Mouse (Mus musculus) neural tube, embryonic 13.5 days (tissue): ENCODE results near the gene Agap1. TPM values are rescaled to one million over a fixed set of nuclear protein-coding genes. Genes with fewer than 3 reads are reported as not detected.
A peak's percentile ranks its signal among the peaks of the same experiment; 100 is the strongest.

Experiments
- ATAC-seq: fragments of 200-750 bp; cut with Nextera tagmentation; 2 replicates; pipeline ENCODE4 v1.8.0; 2017; ENCODE audit warnings: low read depth, mild to moderate bottlenecking, moderate TSS enrichment, moderate library complexity
- H3K27ac ChIP-seq: fragments of 300-500 bp; sonication (generic); replicated peaks from 2 replicates; pipeline ENCODE4 v1.5.1; 2015; ENCODE audit warnings: moderate library complexity, mild to moderate bottlenecking, inconsistent platforms
- H3K27me3 ChIP-seq: fragments of 300-500 bp; sonication (generic); 2 replicates; pipeline ENCODE4 v1.6.1; 2015; ENCODE audit warnings: mild to moderate bottlenecking, inconsistent platforms
- H3K36me3 ChIP-seq: fragments of 300-500 bp; sonication (generic); 2 replicates; pipeline ENCODE4 v1.6.1; 2015; ENCODE audit warnings: mild to moderate bottlenecking, inconsistent platforms
- H3K4me1 ChIP-seq: fragments of 300-500 bp; sonication (generic); replicated peaks from 2 replicates; pipeline ENCODE4 v1.6.1; 2015; ENCODE audit warnings: inconsistent platforms
- H3K4me2 ChIP-seq: fragments of 300-500 bp; sonication (generic); 2 replicates; pipeline ENCODE4 v1.6.1; 2015; ENCODE audit warnings: inconsistent platforms, mild to moderate bottlenecking, moderate library complexity
- H3K4me3 ChIP-seq: fragments of 300-500 bp; sonication (generic); 2 replicates; pipeline ENCODE4 v1.5.1; 2015; ENCODE audit warnings: mild to moderate bottlenecking, inconsistent platforms
- H3K9ac ChIP-seq: fragments of 300-500 bp; sonication (generic); 2 replicates; pipeline ENCODE4 v1.6.1; 2015; ENCODE audit warnings: moderate library complexity, mild to moderate bottlenecking, inconsistent platforms
- H3K9me3 ChIP-seq: fragments of 300-500 bp; sonication (generic); 2 replicates; pipeline ENCODE4 v1.6.1; 2016; ENCODE audit warnings: inconsistent platforms
- WGBS: fragments of 180-500 bp; shearing (Covaris S2); methylation state at CpG from one replicate; pipeline ENCODE4 v1.1.7; 2015; 5-methylcytosine and 5-hydroxymethylcytosine counted together
- polyA plus RNA-seq: library from polyadenylated mRNA; unstranded; fragments of >200 nt; fragmentation: Nextera tagmentation; extraction: Ambion mirVana; gene quantifications from 2 replicates; pipeline ENCODE4 v1.2.1, GENCODE M21; 2015

Gene Agap1
- polyA plus RNA-seq, 1 experiment from 2014 or later = 48.1 TPM

DNA sequence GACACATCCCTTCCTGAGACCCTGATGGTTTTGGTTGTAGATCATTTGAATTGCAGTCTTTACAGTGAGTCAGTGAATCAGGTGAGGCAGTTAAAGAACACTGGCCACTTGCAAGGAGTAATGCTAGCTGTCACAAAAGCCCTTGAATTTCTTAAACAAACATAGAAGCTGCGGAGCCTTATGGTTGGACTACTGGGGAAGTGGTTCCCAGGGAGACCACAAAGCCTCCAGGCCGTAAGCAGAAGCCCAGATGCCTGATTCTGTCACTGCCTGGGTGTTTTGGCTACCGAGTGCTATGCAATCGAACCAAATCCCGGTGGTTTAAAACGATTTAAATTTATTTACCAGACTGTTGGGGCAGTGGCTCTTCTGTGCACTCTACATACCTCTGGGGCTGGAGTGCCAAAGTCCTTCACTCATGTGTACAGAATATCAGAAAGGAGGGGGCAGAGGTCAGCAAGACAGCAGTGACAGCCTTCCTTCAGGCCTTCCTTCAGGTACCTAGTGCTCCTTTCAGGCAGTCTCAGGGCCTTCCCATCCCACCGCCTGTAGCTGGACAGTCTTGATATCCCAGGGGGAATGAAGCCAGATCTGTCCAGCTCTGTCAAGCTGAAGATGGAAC, 264.3 kb downstream of the Agap1 start:
- no peak for ATAC-seq
- 47% methylated on average over 7 of the region's 7 CpGs for WGBS
- Histone ChIP-seq H3K36me3 (no peaks in the 10 kb centered on the region), H3K9me3 (no peaks in the 10 kb centered on the region), H3K27ac (0 out of 2 replicates have a peak overlapping the region, but pooled peaks have one; percentile 33), H3K9ac (no peak overlapping the region), H3K4me2 (no peak overlapping the region), H3K27me3 (no peaks in the 10 kb centered on the region), H3K4me3 (no peak overlapping the region), H3K4me1 (peaks cover 52% of the 10 kb centered on the region)

DNA sequence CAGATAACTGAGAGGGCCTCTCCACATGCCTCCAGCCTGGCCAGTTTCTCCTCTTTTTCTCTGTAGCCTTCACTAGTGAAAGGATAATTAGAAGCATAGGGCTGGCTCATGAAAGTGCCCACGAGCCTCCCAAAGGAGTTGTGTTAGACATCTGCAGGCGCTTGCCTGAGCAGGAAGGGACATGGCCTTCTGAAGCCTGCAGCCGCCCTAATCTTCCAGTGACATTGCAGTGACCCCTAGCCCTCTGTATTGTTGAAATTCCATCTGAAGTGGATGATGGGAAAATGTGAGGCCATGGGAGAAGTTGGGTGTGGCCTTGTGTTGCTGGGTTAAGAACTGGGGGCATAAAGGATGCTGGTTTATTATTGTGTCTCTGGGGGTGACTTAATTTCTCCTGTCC, 269.5 kb downstream of the Agap1 start:
- Histone ChIP-seq H3K27ac (no peak overlapping the region), H3K27me3 (no peaks in the 10 kb centered on the region), H3K9me3 (no peaks in the 10 kb centered on the region), H3K36me3 (peaks cover 28% of the 10 kb centered on the region), H3K4me3 (no peak overlapping the region), H3K4me2 (no peak overlapping the region), H3K9ac (no peak overlapping the region), H3K4me1 (peaks cover 26% of the 10 kb centered on the region)
- 19% methylated on average over 3 of the region's 3 CpGs for WGBS
- ATAC-seq = no peak

DNA sequence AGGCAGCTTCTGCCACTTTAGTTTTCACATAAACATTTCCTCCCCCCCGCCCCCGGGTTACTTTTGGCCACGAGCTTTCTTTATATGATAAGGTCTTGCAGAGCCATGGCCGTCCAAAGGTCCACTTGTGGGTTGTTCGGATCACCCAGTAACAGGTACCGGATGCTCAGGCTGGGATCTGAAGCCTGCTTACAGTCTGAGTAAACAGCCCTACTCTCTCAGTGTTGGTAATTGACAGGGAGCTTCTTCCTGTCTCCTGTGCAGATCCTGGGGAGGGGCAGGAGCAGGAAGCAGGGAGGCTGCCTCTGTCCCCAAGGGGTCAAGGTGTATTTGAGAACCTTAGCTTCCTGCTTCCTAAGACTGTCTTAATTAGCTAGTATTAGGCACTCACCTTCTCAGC, 269.9 kb downstream of the Agap1 start:
- H3K27ac ChIP-seq = no peak overlapping the region
- no peak for ATAC-seq

DNA sequence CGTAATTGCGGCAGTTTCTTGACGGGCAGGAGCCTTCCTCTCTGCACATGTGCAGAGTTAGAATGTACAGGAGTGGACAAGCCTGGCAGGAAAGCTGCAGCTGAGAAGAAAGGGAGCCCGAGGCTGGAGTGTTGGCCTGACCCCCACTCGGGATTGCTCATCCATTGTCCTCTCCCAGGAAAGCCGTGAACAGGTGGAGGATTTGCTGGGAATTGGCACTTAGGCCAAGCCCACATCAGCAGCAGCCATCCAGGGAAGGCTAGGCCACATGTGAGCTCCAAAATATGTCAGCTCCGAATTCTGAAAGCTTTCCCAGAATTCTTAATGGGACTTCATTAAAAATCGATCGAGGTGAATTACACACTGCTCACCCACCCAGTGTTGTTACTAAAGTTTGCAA, 270.4 kb downstream of the Agap1 start:
- no peak overlapping the region for H3K27ac ChIP-seq

More for the DNA sequence above, 269.9 kb downstream of the Agap1 start:
- Histone ChIP-seq H3K4me1 (peaks cover 24% of the 10 kb centered on the region), H3K9me3 (no peaks in the 10 kb centered on the region), H3K4me2 (no peak overlapping the region), H3K36me3 (peaks cover 28% of the 10 kb centered on the region), H3K9ac (no peak overlapping the region), H3K4me3 (no peak overlapping the region), H3K27me3 (no peaks in the 10 kb centered on the region)
- 82% methylated on average over 6 of the region's 6 CpGs for WGBS

DNA sequence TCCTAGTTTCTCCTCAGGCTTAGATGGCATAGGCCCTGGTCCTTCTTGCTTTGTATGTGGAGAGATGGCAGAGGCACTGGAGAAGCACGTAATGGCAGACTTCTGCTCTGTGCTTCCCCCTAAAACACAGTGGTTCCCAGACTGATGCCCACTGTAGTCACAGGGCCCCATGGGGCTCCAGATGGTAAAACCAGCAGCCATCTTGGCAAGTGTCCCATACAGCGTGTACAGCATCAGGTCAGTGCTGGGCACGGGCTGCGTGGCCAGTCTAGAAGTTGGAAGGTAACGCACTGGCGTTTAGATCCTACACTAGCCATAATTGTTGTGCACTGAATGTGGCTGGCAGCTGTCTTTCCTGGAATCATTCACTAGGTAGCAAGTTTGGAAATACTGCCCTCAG, 273.9 kb downstream of the Agap1 start:
- Histone ChIP-seq H3K4me1 (peaks cover 29% of the 10 kb centered on the region), H3K36me3 (peaks cover 47% of the 10 kb centered on the region), H3K4me3 (no peak overlapping the region), H3K4me2 (no peak overlapping the region), H3K9me3 (no peaks in the 10 kb centered on the region), H3K9ac (no peak overlapping the region), H3K27me3 (no peaks in the 10 kb centered on the region; the same call in 1 of the 2 replicates), H3K27ac (no peak overlapping the region)
- 79% methylated on average over 6 of the region's 6 CpGs for WGBS
- ATAC-seq = no peak

More for the DNA sequence above, 270.4 kb downstream of the Agap1 start:
- Histone ChIP-seq H3K4me3 (no peak overlapping the region), H3K9me3 (no peaks in the 10 kb centered on the region), H3K27me3 (no peaks in the 10 kb centered on the region), H3K4me2 (no peak overlapping the region), H3K36me3 (peaks cover 28% of the 10 kb centered on the region), H3K4me1 (peaks cover 27% of the 10 kb centered on the region), H3K9ac (no peak overlapping the region)
- no peak for ATAC-seq
- 66% methylated on average over 9 of the region's 9 CpGs for WGBS

DNA sequence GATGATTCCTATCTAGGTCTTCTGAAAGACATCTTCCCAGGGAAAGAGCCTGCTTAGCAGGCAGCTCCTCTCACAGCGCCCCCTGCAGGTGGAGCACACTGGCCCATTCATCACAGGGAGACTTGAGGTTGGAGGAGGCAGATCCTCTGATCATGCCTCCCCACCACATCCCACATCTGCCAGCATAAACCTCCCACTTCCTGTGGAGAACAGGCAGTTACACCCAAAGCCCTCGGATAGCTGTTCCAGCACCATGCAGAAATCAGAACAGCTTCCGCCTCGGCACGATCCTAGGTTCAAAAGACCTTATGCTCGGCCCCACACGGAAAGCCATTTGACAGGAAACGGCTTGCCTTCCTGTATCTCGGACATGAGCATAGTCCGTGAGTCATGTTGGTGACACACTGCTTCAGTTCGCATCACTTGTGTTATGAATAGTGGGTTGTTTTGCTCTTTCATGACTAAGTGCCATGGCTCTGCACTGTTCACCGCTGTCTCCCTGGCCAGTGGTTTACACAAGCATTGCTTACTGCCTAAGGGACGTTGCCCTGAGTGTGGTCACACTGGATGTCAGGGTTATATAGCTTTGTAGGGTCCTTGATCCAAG, 276.1 kb downstream of the Agap1 start:
- Histone ChIP-seq H3K4me3 (no peak overlapping the region), H3K9ac (no peak overlapping the region), H3K9me3 (no peaks in the 10 kb centered on the region), H3K27me3 (no peaks in the 10 kb centered on the region; the same call in 1 of the 2 replicates), H3K4me1 (peaks cover 41% of the 10 kb centered on the region), H3K4me2 (no peak overlapping the region), H3K27ac (no peak overlapping the region), H3K36me3 (peaks cover 48% of the 10 kb centered on the region)
- ATAC-seq = no peak
- 85% methylated on average over 13 of the region's 13 CpGs for WGBS

DNA sequence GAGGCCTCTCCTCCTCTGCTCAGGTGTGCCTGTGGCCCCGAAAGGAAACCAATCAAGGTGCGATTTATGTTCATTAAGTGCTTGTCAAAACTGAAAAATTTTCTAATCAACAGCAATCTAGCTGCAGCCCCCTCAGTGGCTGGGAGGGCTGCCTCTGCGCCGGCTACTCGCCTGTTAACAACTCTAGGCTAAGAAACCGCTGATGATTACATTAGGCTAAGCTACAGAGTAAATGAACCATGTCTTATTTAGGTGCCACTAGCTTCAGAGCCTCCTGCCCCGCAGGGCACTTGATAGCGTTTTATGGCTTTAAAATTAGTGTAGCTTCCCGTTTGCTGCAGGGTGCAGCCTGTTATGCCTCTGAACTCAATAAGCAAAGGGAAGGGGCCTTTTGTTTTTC, 279.8 kb downstream of the Agap1 start:
- 14% methylated on average over 9 of the region's 9 CpGs for WGBS
- H3K4me1 ChIP-seq = peaks cover 53% of the 10 kb centered on the region
- ATAC-seq = peak; percentile 42; the same call in 1 of the 2 replicates

DNA sequence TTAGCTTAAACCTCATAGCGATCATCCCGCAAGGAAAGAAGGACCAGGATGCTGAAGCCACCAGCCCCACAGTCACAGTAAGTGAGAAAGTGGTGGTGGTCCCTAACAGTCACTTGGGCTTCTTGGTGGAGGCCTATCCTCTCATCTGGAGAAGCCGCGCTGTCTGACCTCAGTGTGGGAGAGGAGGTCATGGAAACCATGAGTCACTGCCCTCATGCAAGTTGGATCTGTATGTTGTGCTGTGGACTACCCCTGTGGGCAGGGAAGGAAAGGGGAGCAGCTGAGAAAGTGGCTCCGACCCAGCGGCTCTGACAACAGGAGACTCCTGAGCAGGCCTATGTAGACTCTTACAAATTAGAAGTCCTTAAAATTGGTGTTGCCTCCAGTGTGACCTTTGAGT, 280.5 kb downstream of the Agap1 start:
- H3K4me2 ChIP-seq = no peak overlapping the region
- no peak overlapping the region for H3K4me3 ChIP-seq
- peak overlapping the region; percentile 42; the same call in 1 of the 2 replicates for H3K27ac ChIP-seq
- H3K36me3 ChIP-seq = peaks cover 21% of the 10 kb centered on the region
- no peaks in the 10 kb centered on the region for H3K9me3 ChIP-seq
- no peak for ATAC-seq
- H3K27me3 ChIP-seq = no peaks in the 10 kb centered on the region; the same call in 1 of the 2 replicates
- H3K4me1 ChIP-seq = peaks cover 53% of the 10 kb centered on the region
- no peak overlapping the region for H3K9ac ChIP-seq
- 83% methylated on average over 6 of the region's 6 CpGs for WGBS

More for the DNA sequence above, 279.8 kb downstream of the Agap1 start:
- Histone ChIP-seq H3K36me3 (peaks cover 21% of the 10 kb centered on the region), H3K9me3 (no peaks in the 10 kb centered on the region), H3K27me3 (no peaks in the 10 kb centered on the region; the same call in 1 of the 2 replicates), H3K27ac (peak overlapping the region; percentile 42), H3K9ac (0 out of 2 replicates have a peak overlapping the region, but pooled peaks have one; percentile 5), H3K4me3 (no peak overlapping the region), H3K4me2 (no peak overlapping the region)

DNA sequence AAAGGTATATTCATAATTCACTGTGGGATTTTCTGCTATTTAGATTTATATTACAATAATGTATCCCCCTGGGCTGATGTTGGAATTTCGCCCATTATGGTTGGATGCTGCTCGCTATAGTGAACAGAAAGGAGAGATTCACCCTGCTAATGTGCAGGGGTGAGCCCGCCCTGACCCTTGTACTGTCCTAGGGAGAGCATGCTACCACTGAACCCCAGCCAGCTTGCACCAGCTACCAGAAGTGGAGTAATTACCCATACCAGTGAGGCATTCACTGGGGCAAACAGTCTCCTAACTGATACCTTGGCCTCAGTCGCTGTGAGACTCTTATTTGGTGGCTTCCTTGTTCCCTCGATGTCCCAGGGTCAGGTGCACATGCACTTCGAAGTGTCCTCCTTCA, 281.4 kb downstream of the Agap1 start:
- Histone ChIP-seq H3K4me2 (no peak overlapping the region), H3K27me3 (peaks cover under 1% of the 10 kb centered on the region; the same call in 1 of the 2 replicates), H3K9me3 (no peaks in the 10 kb centered on the region), H3K27ac (no peak overlapping the region), H3K9ac (no peak overlapping the region), H3K4me3 (no peak overlapping the region), H3K4me1 (peaks cover 56% of the 10 kb centered on the region), H3K36me3 (peaks cover 21% of the 10 kb centered on the region)
- 82% methylated on average over 6 of the region's 6 CpGs for WGBS
- no peak for ATAC-seq

DNA sequence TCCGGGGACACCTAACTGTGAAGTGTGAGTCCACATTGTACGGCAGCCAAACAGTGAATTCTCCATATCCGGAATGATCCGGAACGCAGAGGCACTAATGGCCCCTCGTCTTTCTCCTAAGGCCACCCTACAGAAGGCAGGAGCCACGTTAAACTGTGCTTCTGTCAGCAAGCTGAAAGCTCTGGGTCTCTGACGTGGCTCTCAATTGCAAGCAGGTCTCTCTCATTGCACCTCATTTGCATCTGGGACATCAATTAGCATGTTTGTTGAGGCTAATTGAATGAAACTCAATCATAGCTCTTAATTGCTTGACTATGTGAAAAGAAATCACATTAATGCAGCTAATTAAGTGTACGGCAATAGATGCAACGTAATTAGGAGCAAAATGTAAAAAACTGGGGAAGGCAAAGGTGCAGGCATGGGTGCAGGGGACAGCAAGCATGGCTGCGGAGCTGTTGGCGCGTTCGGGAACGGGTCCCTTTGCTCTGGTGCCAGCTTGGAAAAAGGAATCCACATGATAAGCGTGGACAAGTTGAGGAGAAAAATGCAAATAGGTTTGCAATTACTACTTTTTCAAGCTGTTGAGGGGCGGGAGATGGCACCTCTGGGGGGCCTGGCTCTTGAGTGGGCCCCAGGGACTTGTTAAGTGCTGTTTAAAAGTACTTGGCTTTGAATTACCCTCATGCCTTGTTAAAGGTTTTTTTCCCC, 284.6 kb downstream of the Agap1 start:
- Histone ChIP-seq H3K9me3 (no peaks in the 10 kb centered on the region), H3K27ac (peak overlapping the region; percentile 65), H3K36me3 (peaks cover 15% of the 10 kb centered on the region), H3K4me3 (no peak overlapping the region), H3K9ac (no peak overlapping the region), H3K4me1 (peaks cover 44% of the 10 kb centered on the region), H3K4me2 (no peak overlapping the region), H3K27me3 (peaks cover 29% of the 10 kb centered on the region)
- ATAC-seq = peak; percentile 65; the same call in 1 of the 2 replicates
- 25% methylated on average over 17 of the region's 17 CpGs for WGBS

DNA sequence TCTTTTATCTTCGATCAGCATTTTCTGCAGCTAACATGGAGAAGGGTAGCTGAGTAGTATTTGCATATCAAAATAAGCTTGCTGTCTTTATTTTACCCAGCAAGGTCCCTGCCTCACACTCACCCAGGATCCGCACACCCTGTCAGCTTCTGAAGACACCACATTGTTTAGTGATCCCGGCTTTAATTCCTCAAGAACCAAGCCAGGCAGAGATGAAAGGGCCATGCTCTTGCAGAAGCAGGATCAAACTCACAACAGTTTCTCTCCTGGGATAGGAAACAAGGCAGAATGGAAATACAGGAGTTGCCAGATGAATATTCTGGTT, 285.1 kb downstream of the Agap1 start:
- Histone ChIP-seq H3K27ac (no peak overlapping the region), H3K9ac (no peak overlapping the region), H3K4me2 (no peak overlapping the region), H3K4me3 (no peak overlapping the region), H3K9me3 (no peaks in the 10 kb centered on the region), H3K4me1 (peaks cover 39% of the 10 kb centered on the region), H3K27me3 (peaks cover 29% of the 10 kb centered on the region), H3K36me3 (peaks cover 20% of the 10 kb centered on the region)
- WGBS = 12% methylated on average over 3 of the region's 3 CpGs
- ATAC-seq = no peak

DNA sequence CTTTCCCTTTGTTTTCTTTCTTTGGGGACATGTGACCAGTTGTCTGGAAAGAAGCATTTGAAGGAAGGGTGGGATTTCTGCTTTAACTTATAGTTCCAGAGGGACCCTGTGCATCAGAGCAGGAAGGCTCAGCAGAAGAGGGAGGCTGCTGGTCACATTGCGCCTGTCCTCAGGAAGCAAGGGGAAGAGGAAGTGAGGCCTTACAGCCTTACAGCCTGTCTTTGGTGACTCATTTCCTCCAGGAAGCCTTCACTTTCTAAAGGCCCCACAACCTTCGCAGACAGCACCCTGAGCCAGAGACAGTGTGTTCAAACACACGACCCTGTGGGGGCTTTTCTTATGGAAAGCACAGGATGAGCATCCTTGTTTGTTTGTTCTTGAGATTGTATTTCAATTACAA, 287.8 kb downstream of the Agap1 start:
- H3K4me2 ChIP-seq = no peak overlapping the region
- no peak overlapping the region for H3K27ac ChIP-seq
- peaks cover 29% of the 10 kb centered on the region for H3K27me3 ChIP-seq
- H3K4me3 ChIP-seq = no peak overlapping the region
- no peak for ATAC-seq
- WGBS = 81% methylated on average over 3 of the region's 3 CpGs
- peaks cover 32% of the 10 kb centered on the region for H3K36me3 ChIP-seq
- peaks cover 23% of the 10 kb centered on the region for H3K4me1 ChIP-seq
- H3K9ac ChIP-seq = no peak overlapping the region
- no peaks in the 10 kb centered on the region for H3K9me3 ChIP-seq
